Mouse (Mus musculus): Measurements from ENCODE around the gene Il17re.

Il17re gene

DNA sequence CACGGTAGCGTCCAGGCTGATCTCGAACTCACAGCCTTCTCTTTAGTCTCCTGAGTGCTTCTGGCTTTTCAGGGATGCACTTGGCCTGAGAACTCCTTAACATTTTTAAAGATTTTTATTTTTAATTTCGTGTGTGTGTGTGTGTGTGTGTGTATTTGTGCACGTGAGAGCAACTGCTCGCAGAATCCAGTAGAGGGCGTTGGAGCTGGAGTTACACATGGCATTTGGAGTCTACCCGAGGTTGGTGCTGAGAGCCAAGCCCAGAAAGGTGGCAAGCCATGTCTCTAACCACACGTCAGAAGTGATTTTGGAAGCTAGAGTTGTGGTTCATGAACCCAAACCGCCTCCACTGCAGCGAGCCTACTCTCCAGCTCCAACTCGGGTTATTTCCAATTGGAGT lies 15.2 kb upstream of the Il17re start:
- DNase-seq (ENCODE audit: low spot score in 2 of 2), result no peak

DNA sequence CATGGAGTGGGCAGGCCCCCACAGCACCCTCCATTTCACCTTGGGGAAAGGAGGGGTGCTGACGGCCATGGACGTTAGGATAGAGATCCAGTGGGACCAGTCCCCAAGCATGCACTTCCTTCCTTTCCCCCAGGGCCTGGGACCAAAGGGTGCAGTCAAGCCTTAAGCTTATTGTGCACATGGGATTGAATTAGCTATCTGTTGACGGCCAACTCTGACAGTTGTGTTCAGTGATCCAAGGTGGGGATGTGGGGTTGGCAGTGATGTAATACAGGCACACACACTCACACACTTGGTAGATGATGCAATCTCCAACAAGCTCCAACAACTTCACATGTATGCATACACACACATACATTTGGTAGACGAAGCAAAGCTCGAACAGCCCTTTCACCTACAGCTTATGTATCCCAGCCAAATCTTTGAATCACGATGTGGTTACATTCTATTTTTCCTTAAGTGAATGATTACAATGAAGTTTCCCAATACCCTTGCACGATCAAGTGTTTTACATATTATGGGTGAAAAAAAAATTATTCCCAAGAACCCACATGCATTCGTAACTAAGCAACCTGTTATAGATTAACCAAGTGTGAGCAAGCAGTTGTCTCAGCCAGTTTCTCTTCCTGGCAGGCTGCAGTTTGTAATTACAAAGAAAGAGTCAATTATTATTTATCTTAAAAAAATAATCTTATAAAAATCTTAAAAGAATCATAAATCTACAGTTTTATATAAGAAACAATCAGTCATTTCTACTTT lies 13.9 kb upstream of the Il17re start:
- DNase-seq (ENCODE audit: low spot score in 2 of 2), result no peak

DNA sequence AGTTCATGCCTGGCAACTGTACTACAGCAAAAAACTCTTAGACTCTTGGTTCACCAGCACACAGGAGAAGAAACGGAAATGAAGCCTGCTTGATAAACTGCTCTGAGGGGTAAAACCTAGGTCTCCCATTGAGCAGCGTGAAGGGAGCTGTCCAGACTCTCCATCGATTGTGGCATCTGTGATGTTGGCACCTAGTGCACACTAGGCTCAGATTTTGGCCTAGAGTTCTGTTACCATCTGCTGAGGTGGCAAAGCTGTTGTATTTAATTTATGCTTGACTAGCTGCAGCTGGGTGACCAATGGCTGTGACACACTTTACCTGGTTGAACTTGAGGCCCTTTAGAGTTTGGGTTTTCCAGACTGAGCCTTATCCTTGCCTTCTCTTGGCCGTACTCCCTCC lies 10.6 kb upstream of the Il17re start:
- DNase-seq (ENCODE audit: low spot score in 2 of 2), result no peak

DNA sequence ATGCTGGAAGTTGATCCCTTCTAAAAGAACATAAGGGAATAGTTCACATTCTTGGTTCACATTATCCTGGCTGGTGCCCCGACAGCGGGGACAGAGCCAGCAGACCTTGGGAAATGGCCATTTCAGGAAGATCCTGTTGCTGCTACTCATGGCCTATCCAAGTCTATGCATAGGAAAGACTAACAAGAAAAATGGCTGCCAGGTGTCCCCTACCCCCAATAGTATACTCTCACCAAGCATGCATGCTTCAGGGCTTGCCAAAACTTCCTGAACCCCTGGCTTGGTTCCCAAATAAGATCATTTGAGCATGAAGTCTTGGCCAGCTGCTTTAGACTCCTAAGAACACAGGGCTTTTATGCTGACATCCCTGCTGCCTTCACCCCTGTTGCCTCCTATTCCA lies 6.4 kb upstream of the Il17re start:
- DNase-seq (ENCODE audit: low spot score in 2 of 2), result no peak

DNA sequence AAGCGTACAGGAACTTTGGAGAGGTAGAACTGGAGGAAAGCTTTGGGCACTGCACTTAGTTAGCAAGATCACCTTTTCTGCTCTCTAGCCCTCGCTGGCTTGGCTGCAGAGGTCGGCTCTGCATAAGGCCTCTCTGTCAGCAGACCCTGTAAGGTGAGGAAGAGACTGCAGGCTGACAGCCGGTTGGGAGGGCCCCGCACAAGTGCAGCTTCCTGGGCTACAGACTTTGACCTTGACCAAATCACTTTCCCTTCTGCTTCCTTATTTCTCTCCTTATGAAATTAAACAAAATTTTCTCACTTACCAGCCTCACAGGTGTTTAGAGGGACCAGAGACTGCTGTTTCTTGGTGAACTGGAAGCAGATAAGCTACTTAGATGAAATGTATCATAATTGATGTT lies 3.3 kb upstream of the Il17re start:
- no peak for DNase-seq (ENCODE audit: low spot score in 2 of 2)

DNA sequence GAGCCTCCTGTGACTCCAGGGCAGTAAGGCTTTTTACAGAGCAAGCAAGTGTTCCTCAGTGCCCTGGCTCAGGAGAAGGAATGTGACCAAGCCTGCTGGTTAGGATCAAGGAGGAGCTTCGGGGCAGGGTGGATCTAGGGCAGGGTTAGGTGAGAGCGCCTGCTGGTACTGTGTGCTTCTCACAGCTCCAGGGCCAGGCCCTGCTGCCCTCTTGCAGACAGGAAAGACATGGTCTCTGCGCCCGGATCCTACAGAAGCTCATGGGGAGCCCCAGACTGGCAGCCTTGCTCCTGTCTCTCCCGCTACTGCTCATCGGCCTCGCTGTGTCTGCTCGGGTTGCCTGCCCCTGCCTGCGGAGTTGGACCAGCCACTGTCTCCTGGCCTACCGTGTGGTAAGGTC lies 351 bp downstream of the Il17re start:
- no peak for DNase-seq (ENCODE audit: low spot score in 2 of 2)

DNA sequence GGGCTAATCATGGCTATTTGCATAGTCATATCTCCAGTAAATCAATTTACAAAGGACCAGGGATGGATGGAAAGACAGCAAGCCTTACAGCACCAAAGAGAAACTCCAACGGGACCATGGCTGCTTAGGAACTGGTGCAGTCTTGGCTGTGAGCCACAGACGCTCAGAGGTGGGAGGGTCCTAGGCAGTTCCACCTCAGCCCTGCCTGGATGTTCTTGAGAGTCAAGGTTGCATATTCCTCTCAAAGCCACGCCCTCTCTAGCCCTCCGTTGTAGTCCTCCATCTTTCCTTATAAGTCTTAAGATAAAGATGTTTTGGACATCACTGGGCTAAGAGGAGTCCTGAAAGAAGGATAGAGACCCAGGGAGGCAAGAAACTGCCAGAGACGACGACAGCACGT lies 5.8 kb downstream of the Il17re start:
- DNase-seq (ENCODE audit: low spot score in 2 of 2), result no peak

DNA sequence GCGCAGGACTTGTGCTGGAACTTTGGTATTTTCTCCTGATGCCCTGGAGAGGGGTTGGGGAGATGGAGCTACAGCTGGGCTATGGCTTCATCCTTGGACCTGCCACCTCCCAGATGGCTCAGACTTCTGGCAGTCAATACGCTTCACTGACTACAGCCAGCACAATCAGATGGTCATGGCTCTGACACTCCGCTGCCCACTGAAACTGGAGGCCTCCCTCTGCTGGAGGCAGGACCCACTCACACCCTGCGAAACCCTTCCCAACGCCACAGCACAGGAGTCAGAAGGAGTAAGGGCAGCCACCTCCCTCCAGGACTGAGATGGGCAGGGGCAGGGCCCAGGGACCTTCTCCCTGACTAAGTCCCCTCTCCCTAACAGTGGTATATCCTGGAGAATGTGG lies 7.3 kb downstream of the Il17re start:
- DNase-seq (ENCODE audit: low spot score in 2 of 2), result no peak

DNA sequence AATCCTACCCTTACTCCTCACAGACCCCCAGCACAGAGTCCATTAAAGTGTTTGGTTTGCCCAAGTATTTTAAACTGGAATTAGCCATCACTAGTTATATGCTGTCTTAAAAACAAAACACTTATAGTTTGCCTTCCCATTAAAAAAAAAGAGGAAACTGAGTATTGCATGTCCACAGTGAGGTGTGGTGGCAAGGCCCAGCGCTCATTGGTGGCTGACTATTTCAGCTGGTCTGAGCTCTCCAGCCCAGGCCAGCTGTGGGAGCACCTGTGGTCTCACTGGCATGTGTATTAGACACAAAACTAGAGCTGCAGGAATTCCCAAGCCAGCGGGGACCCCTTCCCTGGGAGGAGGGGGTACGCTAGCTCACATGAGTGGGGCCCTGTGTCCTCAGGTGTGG lies 10.2 kb downstream of the Il17re start:
- DNase-seq (ENCODE audit: low spot score in 2 of 2), result no peak

DNA sequence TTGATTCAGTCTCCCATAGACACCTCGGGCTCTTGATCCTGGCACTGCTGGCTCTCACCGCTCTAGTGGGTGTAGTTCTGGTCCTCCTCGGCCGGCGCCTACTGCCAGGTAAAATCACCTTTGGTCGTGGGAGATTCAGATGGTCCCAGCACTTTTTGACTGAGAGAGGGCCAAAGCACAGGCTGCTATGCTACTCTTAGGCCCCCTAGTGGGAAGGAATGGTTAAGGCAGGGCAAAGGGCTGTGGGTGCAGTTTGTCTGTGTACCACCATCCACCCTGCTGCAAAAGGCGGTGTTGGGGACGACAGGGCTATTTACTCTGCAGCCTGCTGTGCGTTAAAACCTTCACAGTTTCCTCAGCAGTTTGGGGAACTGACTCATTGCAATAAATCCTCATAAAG lies 10.7 kb downstream of the Il17re start:
- DNase-seq (ENCODE audit: low spot score in 2 of 2), result peak in 1 of 2 experiments; percentile 51

DNA sequence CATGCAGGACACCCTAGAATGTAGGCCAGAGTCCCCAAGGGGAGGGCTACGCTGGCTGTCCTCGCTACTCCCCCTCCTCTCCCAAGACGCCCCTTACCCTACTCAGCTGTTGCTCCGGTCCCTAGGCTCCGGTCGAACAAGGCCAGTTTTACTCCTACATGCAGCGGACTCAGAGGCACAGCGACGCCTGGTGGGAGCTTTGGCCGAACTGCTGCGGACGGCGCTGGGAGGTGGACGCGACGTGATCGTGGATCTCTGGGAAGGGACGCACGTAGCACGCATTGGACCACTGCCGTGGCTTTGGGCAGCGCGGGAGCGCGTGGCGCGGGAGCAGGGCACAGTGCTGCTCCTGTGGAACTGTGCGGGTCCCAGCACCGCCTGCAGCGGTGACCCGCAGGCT lies 11.1 kb downstream of the Il17re start:
- peak in 1 of 2 experiments; percentile 51 for DNase-seq (ENCODE audit: low spot score in 2 of 2)

DNA sequence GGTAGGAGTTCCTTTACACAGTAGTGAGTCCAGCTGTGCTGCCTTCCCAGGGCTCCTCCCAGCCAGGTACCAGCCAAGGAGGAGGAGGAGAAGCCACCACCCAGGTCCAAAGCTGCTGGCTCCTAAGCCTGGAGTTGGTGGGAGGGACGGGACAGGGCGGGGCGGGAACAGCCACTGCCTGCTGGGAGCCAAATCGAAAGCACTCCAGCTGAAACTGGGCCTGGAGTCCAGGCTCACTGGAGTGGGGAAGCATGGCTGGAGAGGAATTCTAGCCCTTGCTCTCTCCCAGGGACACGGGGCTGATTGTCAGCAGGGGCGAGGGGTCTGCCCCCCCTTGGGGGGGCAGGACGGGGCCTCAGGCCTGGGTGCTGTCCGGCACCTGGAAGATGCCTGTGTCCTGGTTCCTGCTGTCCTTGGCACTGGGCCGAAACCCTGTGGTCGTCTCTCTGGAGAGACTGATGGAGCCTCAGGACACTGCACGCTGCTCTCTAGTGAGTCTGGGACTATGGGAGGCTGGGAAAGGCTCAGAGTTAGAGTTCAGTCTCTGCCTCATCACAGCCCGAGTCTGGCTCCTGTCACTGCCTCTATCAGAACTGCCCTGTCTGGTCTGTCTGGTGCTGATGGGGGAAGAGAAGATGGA lies 13.1 kb downstream of the Il17re start, which contains the start of gene Il17rc:
Gene Il17rc, plus strand, starts transcription at position 131 of the 640 bp plus-strand sequence.
- DNase-seq (ENCODE audit: low spot score in 2 of 2), result no peak

DNA sequence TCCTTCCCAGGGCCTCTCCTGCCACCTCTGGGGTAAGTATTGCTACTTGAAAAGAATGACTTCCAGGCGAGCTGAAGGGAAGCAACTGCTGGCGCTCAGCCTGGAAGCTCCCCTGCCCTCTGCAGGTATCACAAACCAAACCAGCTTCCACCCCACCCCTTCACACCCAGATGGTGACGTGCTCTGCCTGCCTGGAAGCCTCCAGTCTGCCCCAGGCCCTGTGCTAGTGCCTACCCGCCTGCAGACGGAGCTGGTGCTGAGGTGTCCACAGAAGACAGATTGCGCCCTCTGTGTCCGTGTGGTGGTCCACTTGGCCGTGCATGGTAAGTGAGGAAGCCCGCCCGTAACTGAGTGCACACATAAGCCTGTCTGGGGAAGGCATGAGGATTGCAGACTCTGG lies 13.8 kb downstream of the Il17re start:
- no peak for DNase-seq (ENCODE audit: low spot score in 2 of 2)

DNA sequence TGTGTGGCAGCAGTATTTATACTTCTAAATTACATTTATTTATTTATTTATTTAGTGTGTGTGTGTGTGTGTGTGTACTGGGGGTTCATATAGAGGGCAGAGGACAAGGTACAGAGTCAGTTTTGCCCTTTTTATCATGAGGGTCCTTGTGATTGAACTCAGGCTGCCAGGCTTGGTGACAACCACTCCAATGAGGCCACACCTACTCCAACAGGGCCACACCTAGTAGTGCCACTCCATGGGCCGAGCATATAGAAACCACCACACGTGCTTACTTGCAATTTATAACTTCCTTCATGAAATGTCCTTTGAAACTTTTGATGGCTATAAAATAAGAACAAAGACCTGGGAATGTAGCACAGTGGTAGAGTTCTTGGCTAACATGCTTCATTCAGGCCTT lies 15.0 kb downstream of the Il17re start:
- no peak for DNase-seq (ENCODE audit: low spot score in 2 of 2)

DNA sequence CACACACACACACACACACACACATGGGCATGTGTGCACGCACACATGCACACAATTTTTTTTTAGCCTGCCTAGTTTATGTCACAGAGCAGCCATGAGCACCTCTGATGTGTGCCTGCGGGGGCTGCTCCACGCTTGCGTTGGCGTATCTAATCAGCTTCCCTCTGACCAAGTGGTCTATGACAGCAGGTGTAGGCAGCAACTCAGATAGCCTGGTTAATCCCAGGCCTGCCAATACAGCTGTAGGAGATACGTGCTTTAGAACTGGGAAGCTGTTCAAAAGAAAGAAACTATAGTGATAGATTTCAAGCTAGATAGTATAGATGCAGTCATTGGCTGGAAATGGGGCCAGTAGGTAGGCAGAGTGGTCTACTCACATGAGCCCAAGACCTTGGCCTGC lies 15.4 kb downstream of the Il17re start:
- no peak for DNase-seq (ENCODE audit: low spot score in 2 of 2)

DNA sequence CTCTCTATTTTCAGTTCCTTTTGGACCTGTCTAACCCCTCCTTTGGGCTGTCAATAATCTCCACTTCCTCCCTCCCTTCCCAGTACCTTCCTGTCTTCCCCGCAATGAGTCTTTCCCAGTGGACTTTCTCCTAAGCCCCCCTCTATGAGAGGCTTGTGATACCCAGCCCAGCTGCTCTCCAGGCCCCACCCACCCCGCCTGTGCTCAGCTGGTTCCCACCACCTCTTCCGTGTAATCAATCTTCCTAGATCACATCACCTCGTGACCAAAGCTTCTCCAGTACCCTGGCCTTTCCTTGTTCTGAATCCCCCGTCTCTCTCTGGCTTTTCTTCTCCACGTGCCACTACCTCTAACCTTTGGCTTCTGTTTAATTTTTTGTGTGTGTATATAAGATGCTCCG lies 19.1 kb downstream of the Il17re start:
- no peak for DNase-seq (ENCODE audit: low spot score in 2 of 2)

DNA sequence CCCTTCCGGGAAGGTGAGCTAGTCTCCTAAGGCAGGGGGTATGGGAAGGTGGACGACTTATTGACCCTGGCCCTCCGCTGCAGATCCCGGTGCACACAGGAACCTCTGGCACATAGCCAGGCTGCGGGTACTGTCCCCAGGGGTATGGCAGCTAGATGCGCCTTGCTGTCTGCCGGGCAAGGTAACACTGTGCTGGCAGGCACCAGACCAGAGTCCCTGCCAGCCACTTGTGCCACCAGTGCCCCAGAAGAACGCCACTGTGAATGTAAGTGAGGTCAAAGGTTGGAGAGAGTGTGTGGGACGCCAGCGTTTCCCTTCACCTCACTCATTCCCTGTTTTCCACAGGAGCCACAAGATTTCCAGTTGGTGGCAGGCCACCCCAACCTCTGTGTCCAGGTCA lies 20.6 kb downstream of the Il17re start:
- DNase-seq (ENCODE audit: low spot score in 2 of 2), result no peak

DNA sequence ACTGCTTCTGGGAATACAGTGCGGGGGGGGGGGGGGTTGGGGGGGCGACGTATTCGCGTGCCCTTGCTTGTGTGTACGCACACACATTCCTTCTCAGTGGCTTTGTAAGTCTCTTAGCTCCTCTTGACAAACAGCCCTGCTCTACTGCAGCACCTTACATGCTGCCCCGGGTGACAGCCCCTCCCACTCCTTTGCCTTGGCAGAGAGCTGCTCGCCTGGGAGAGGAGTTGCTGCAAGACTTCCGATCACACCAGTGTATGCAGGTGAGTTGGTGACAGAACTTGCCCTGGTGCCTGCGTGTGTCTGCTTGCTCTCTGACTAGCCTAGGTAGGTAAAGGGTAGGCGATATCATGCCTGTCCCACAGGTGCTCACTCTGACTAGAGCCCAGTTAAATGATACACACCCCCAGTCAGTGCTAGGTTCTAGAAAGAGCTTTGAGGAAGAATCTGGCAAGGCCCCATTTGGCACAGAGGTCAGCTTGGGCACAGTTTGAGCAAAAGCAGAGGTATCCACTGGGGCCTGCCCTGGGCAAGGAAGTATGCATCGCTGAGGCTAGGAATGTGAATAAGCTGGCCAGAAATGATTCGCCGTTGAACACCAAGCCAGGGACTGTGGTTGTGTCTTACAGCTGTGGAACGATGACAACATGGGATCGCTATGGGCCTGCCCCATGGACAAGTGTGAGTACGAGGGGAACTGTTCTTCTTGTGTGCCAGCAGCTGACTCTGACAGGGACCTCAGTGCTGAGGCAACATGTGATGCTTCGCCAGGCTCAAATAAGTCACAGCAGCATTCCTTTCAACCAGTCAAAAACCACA lies 22.5 kb downstream of the Il17re start:
- no peak for DNase-seq (ENCODE audit: low spot score in 2 of 2)

DNA sequence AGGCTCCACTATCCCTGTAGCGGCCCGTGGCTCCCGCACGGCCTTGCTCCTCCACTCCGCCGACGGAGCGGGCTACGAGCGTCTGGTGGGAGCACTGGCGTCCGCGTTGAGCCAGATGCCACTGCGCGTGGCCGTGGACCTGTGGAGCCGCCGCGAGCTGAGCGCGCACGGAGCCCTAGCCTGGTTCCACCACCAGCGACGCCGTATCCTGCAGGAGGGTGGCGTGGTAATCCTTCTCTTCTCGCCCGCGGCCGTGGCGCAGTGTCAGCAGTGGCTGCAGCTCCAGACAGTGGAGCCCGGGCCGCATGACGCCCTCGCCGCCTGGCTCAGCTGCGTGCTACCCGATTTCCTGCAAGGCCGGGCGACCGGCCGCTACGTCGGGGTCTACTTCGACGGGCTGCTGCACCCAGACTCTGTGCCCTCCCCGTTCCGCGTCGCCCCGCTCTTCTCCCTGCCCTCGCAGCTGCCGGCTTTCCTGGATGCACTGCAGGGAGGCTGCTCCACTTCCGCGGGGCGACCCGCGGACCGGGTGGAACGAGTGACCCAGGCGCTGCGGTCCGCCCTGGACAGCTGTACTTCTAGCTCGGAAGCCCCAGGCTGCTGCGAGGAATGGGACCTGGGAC lies 24.3 kb downstream of the Il17re start:
- DNase-seq (ENCODE audit: low spot score in 2 of 2), result peak in 1 of 2 experiments; percentile 32

DNA sequence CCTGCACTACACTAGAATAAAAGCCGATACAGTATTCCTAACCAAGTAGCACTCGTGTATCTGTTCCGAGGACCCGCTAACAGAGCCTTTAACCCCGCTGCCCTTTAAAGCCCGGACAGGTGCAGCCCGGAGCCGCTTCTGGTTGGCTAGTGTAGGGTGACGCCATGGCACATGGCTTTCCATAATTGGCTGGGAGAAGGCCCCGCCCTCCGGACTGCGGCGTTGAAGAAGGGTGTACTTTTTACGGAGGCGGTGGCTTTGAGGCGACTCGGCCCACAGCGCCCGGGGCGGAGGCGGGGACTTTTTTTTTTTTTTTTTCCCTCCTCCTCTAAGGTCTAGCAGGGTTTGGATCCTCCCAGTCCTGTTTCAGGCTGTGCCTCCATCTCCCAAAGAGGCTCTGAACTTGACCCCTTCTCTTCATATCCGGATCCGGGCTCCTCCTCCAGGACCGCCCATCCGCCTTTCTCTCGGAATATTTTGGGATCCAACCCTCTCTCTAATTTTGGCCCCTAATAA lies 24.9 kb downstream of the Il17re start, which contains the start of gene Creld1:
Gene Creld1, plus strand, starts transcription at position 198 of the 516 bp plus-strand sequence.
- peak; percentile 92 for DNase-seq (ENCODE audit: low spot score in 2 of 2)

DNA sequence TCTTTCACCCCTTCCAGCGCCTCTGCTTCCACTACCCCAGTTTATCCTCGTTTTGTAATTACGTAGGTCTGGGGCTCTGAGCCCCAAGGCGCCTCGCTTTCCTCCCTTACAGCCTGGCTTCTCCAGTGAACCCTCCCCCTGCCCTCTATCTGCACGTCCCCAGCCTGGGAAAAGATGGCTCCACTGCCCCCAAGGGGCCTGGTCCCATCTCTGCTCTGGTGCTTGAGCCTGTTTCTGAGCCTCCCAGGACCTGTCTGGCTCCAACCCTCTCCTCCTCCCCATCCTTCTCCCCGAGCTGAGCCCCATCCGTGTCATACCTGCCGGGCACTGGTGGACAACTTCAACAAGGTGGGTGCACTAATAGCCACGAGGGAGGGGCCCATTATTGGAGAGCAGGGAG lies 25.4 kb downstream of the Il17re start:
- no peak for DNase-seq (ENCODE audit: low spot score in 2 of 2)

DNA sequence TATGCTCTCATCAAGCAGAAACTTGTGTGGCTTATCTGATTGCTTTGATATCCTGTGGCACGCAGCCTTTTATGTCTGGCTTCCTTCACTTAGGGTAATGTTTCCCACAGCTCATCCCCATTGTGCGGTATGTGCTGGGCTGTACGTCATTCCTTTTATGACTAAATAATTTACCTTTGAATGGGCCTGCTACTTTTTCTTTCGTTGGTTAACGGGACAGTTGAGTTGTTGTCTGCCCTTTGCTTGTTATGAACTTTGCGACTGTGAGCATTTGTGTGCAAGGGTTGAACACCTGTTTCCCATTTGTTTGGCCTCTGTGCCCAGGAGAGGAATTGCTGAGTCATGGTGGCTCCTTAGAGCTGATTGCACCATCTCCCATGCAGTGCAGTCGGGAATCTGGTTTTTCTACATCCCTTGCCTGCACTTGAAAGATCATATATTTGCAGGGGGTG lies 28.9 kb downstream of the Il17re start:
- DNase-seq (ENCODE audit: low spot score in 2 of 2), result no peak
